Mouse (Mus musculus) stomach, postnatal 0 days (tissue): Measurements from ENCODE around the gene Slc16a9. TPM values are rescaled to one million over a fixed set of nuclear protein-coding genes. Genes with fewer than 3 reads are reported as not detected.
"Not testable (repeated sequence)": the region's sequence is repeated elsewhere in the genome, so short reads cannot be mapped to it uniquely, and the experiment has no call there.

Experiments
- ATAC-seq: fragments of 200-750 bp; cut with Nextera tagmentation; 2 replicates; pipeline ENCODE4 v1.8.0; 2017; ENCODE audit not compliant: low FRiP score, low TSS enrichment
- DNase-seq: peaks from one replicate; pipeline ENCODE4 v3.0.0-alpha.2; 2016; ENCODE audit warnings: low spot score
- H3K27ac ChIP-seq: fragments of 300-500 bp; sonication (generic); replicated peaks from 2 replicates; pipeline ENCODE4 v1.5.1; 2014; ENCODE audit warnings: mild to moderate bottlenecking, control low read depth
- H3K27me3 ChIP-seq: fragments of 300-500 bp; sonication (generic); 2 replicates; pipeline ENCODE4 v1.6.1; 2014; ENCODE audit warnings: low read length; ENCODE audit not compliant: control insufficient read depth, insufficient read depth
- H3K36me3 ChIP-seq: fragments of 300-500 bp; sonication (generic); 2 replicates; pipeline ENCODE4 v1.6.1; 2014; ENCODE audit warnings: low read length, mixed read lengths; ENCODE audit not compliant: control insufficient read depth, insufficient read depth
- H3K4me1 ChIP-seq: fragments of 300-500 bp; sonication (generic); replicated peaks from 2 replicates; pipeline ENCODE4 v1.6.1; 2014; ENCODE audit warnings: antibody characterized with exemption; ENCODE audit not compliant: control insufficient read depth, insufficient read depth
- H3K4me2 ChIP-seq: fragments of 300-500 bp; sonication (generic); replicated peaks from 2 replicates; pipeline ENCODE4 v1.6.1; 2014; ENCODE audit warnings: low read depth, mild to moderate bottlenecking, control low read depth, moderate library complexity
- H3K4me3 ChIP-seq: fragments of 300-500 bp; sonication (generic); 2 replicates; pipeline ENCODE4 v1.5.1; 2014; ENCODE audit warnings: low read depth, low read length, control low read depth
- H3K9ac ChIP-seq: fragments of 300-500 bp; sonication (generic); 2 replicates; pipeline ENCODE4 v1.6.1; 2014; ENCODE audit warnings: mild to moderate bottlenecking, low read length, control low read depth, mixed read lengths
- H3K9me3 ChIP-seq: fragments of 300-500 bp; sonication (generic); 2 replicates; pipeline ENCODE4 v1.6.1; 2016; ENCODE audit warnings: low read length; ENCODE audit not compliant: control insufficient read depth
- CTCF ChIP-seq: IDR thresholded peaks from 2 replicates; pipeline ENCODE4 v1.5.1; 2016; ENCODE audit warnings: antibody characterized with exemption, low read depth, mild to moderate bottlenecking, moderate library complexity
- EP300 ChIP-seq: optimal IDR thresholded peaks from 2 replicates; pipeline ENCODE3; 2016; ENCODE audit warnings: antibody characterized with exemption
- WGBS: fragments of 180-500 bp; shearing (Covaris S2); extraction: QIAGEN DNeasy Blood & Tissue Kit; methylation state at CpG from one replicate; pipeline ENCODE4 v1.1.7; 2014; 5-methylcytosine and 5-hydroxymethylcytosine counted together
- polyA plus RNA-seq: library from polyadenylated mRNA; unstranded; fragments of >200 nt; fragmentation: Nextera tagmentation; extraction: Ambion mirVana; gene quantifications from 2 replicates; pipeline ENCODE4 v1.2.1, GENCODE M21; 2015

The Slc16a9 gene
- polyA plus RNA-seq, 1 experiment from 2014 or later = 2.9 TPM

- Histone ChIP-seq H3K9me3 (no peaks in the 10 kb centered on the region), H3K4me1 (no peaks in the 10 kb centered on the region), H3K27me3 (no peaks in the 10 kb centered on the region), H3K4me3 (no peak overlapping the region), H3K36me3 (no peaks in the 10 kb centered on the region), H3K27ac (no peak overlapping the region), H3K4me2 (no peak overlapping the region), H3K9ac (no peak overlapping the region)
- WGBS = 73% methylated on average over 5 of the region's 5 CpGs
- TF ChIP-seq CTCF (no peak), EP300 (no peak)
- DNase-seq = no peak
- ATAC-seq = no peak
Observed at GRCm38 (mm10) chr10:70220971-70221370, 23.9 kb upstream of the Slc16a9 start.

- H3K27ac ChIP-seq = not testable (repeated sequence)
Observed at GRCm38 (mm10) chr10:70222231-70222630, 22.7 kb upstream of the Slc16a9 start.

GRCm38 (mm10) chr10:70224571-70224970 is 20.3 kb upstream of the Slc16a9 start:
- Histone ChIP-seq H3K9ac (no peak overlapping the region), H3K4me1 (no peaks in the 10 kb centered on the region), H3K9me3 (no peaks in the 10 kb centered on the region), H3K4me2 (no peak overlapping the region), H3K27ac (no peak overlapping the region), H3K27me3 (no peaks in the 10 kb centered on the region), H3K4me3 (no peak overlapping the region), H3K36me3 (no peaks in the 10 kb centered on the region)
- 81% methylated on average over 6 of the region's 6 CpGs for WGBS
- TF ChIP-seq CTCF (no peak), EP300 (no peak)
- DNase-seq (no peak), ATAC-seq (no peak)

More at GRCm38 (mm10) chr10:70222231-70222630, 22.7 kb upstream of the Slc16a9 start:
- ATAC-seq, H3K9ac ChIP-seq, H3K4me2 ChIP-seq, H3K27me3 ChIP-seq, H3K4me1 ChIP-seq, DNase-seq, H3K4me3 ChIP-seq, H3K9me3 ChIP-seq, H3K36me3 ChIP-seq: not testable (repeated sequence)
- 92% methylated on average over 8 of the region's 8 CpGs for WGBS

GRCm38 (mm10) chr10:70225760-70226159 is 19.1 kb upstream of the Slc16a9 start:
- 47% methylated on average over 6 of the region's 6 CpGs for WGBS
- no peaks in the 10 kb centered on the region for H3K27me3 ChIP-seq
- no peak overlapping the region for H3K9ac ChIP-seq
- no peaks in the 10 kb centered on the region for H3K9me3 ChIP-seq
- ATAC-seq (0 out of 2 replicates have a peak, but pooled peaks have one; percentile 15), DNase-seq (no peak)
- no peak for TF ChIP-seq CTCF
- no peak for TF ChIP-seq EP300
- no peak overlapping the region for H3K4me3 ChIP-seq
- H3K4me1 ChIP-seq = no peaks in the 10 kb centered on the region
- no peak overlapping the region for H3K4me2 ChIP-seq
- H3K36me3 ChIP-seq = no peaks in the 10 kb centered on the region
- H3K27ac ChIP-seq = no peak overlapping the region

GRCm38 (mm10) chr10:70226608-70227007 is 18.3 kb upstream of the Slc16a9 start:
- Histone ChIP-seq H3K9me3 (no peaks in the 10 kb centered on the region), H3K4me1 (no peaks in the 10 kb centered on the region), H3K36me3 (no peaks in the 10 kb centered on the region), H3K4me2 (no peak overlapping the region), H3K9ac (no peak overlapping the region), H3K27me3 (no peaks in the 10 kb centered on the region), H3K4me3 (no peak overlapping the region), H3K27ac (no peak overlapping the region)
- DNase-seq = no peak
- no peak for ATAC-seq
- TF ChIP-seq CTCF (no peak), EP300 (no peak)

- ATAC-seq = no peak
- 72% methylated on average over 6 of the region's 6 CpGs for WGBS
- Histone ChIP-seq H3K27me3 (no peaks in the 10 kb centered on the region), H3K9me3 (no peaks in the 10 kb centered on the region), H3K27ac (no peak overlapping the region), H3K4me3 (no peak overlapping the region), H3K36me3 (no peaks in the 10 kb centered on the region), H3K4me2 (no peak overlapping the region), H3K4me1 (no peaks in the 10 kb centered on the region), H3K9ac (no peak overlapping the region)
- TF ChIP-seq EP300 (no peak), CTCF (no peak)
- DNase-seq = no peak
Observed at GRCm38 (mm10) chr10:70230352-70230751, 14.5 kb upstream of the Slc16a9 start.
